Mouse (Mus musculus) left cerebral cortex, adult 2 months (tissue): ENCODE results near the gene Rgs7. TPM values are rescaled to one million over a fixed set of nuclear protein-coding genes. Genes with fewer than 3 reads are reported as not detected.
A peak's percentile ranks its signal among the peaks of the same experiment; 100 is the strongest.

Source experiments
- DNase-seq, 2 experiments: peaks; one replicate each; pipeline ENCODE4 v3.0.0; 2021 to 2022; ENCODE audit warnings: low spot score in 2 of 2, mixed read lengths in 1 of 2; ENCODE audit errors: extremely low spot score in 1 of 2
- H3K27ac ChIP-seq: fragments of 200-600 bp; 2 replicates; pipeline ENCODE4 v1.8.1; 2022
- H3K4me3 ChIP-seq: fragments of 200-600 bp; 2 replicates; pipeline ENCODE4 v1.8.1; 2022
- CTCF ChIP-seq: fragments of 200-600 bp; IDR thresholded peaks from 2 replicates; pipeline ENCODE4 v1.8.1; 2022; ENCODE audit warnings: antibody characterized with exemption, mild to moderate bottlenecking, moderate library complexity
- intact Hi-C: fragments of 180-260 bp; cut with DNase I; formaldehyde crosslinking; loops from one replicate; pipeline ENCODE4 v1.15.1; 2025
- total RNA-seq, 2 experiments: library from RNA; stranded (reverse); gene quantifications; 2 replicates each; pipeline ENCODE4 v1.2.3; 2021

Rgs7 gene
- total RNA-seq, 2 experiments from 2014 or later, result 114 to 120 TPM

- no peak overlapping the region for H3K4me3 ChIP-seq
- no peak for TF ChIP-seq CTCF
- no peak for DNase-seq
- intact Hi-C loops, result no loop called here
- no peak overlapping the region for H3K27ac ChIP-seq
Measured at GRCm38 (mm10) chr1:175426393-175426792, 65.9 kb downstream of the Rgs7 start.

DNA sequence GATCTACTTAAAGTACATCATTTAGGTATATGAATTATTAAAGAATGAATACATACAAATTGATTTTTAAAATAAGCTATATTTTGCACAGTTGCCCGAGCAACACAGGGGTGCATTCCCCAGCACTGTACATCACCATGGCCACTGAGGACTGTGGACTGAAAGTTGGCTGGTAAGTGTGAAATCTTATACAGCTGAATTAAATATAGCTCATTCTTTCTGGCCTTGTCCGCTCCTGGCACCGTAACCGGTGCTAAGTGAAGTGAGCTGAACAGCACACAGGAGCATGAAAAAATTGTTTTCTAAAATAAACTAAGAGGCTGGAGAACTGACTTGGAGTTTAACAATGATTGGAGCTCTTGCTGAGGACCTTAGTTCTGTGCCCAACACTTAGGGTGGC, 71.4 kb downstream of the Rgs7 start:
- TF ChIP-seq CTCF, result no peak
- intact Hi-C loops, result loop anchor here (2.0 kb wide), 2 partner anchors 68 to 124 kb away; no protein-coding TSS in a partner anchor
- DNase-seq, result no peak
- H3K4me3 ChIP-seq, result no peak overlapping the region
- peak overlapping the region; percentile 80 for H3K27ac ChIP-seq

DNA sequence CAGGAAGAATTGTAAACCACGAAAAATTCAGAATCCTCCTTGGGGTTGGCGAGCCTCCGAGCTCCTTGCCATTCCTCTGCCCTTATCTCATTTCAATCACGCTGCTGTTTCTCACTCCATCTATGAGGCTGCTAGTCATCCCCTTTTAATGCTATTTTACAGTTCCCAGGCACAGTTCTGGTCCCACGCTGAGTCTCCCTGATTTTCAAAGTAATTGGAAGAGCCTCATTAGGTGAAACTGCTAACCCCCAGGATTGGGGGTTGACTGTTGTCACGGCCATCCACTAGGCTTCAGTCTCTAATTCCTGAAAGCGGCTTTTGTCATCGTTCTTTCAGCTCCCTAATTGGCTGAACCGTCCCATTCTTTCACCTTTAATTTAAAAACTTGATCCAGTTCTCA, 76.6 kb downstream of the Rgs7 start:
- DNase-seq, result no peak
- H3K4me3 ChIP-seq, result no peak overlapping the region
- TF ChIP-seq CTCF, result no peak
- intact Hi-C loops, result no loop called here
- no peak overlapping the region for H3K27ac ChIP-seq

- Histone ChIP-seq H3K4me3 (no peak overlapping the region), H3K27ac (no peak overlapping the region)
- no peak for TF ChIP-seq CTCF
- intact Hi-C loops, result no loop called here
- DNase-seq, result no peak
Measured at GRCm38 (mm10) chr1:175410399-175410798, 81.9 kb downstream of the Rgs7 start.

- intact Hi-C loops, result no loop called here
- no peak for DNase-seq
- no peak for TF ChIP-seq CTCF
- H3K27ac ChIP-seq, result peak overlapping the region; percentile 3; the same call in 1 of the 2 replicates
- H3K4me3 ChIP-seq, result no peak overlapping the region
Measured at GRCm38 (mm10) chr1:175391894-175392293, 100.4 kb downstream of the Rgs7 start.

- intact Hi-C loops, result no loop called here
- DNase-seq, result no peak
- no peak for TF ChIP-seq CTCF
- Histone ChIP-seq H3K4me3 (no peak overlapping the region), H3K27ac (peak overlapping the region; percentile 15; the same call in 1 of the 2 replicates)
Measured at GRCm38 (mm10) chr1:175389250-175389649, 103.0 kb downstream of the Rgs7 start.

DNA sequence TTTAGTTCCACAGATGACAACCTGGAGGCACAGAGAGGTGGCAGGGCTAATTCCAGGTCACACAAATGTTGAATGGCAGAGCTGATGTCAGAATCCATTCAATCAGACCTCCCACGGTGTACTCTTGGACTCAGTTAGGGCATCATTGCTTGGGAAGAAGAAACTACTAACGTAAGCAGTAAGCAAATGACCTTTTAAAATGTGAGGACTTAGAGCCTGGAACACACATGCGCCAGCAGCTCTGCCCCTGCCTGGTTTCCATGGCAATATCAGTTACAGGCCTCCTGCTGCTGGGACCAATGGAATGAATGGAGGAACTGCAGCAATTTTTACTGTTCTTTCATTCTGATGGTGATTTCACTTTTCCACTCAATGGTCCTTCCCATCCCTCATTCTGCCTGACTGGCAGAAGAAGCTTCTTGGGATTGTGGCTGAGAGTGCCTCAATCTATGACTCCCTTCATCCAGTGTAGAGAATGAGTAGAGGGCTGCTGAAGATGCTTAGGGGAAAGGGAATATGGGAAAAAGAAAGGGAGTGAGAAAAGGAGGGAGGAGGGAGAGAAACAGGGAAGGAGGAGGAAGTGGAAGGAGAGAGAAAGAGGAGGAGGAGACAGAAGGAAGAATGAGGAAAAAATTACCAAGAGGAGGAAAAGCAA, 106.6 kb downstream of the Rgs7 start:
- no peak for TF ChIP-seq CTCF

DNA sequence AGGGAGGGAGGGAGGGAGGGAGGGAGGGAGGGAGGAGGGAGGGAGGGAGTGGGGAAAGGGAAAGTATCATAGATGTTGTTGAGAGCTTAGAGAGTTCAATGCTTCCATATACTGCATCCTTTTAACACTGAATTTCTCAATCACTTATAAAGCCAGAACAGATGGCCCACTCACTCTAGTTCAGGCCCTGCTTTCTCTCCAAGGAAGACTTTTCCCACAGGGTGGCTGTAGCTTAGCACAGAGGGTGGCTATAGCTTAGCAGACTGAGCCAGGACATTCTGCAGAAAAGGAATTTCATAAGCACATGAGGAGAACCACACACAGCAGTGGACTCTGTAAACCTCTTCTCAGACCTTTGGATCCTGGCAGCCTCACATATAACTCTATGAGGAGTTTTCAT, 119.7 kb downstream of the Rgs7 start:
- TF ChIP-seq CTCF, result no peak
- no peak for DNase-seq
- Histone ChIP-seq H3K27ac (no peak overlapping the region; the same call in 1 of the 2 replicates), H3K4me3 (no peak overlapping the region)
- intact Hi-C loops, result no loop called here

More for the DNA sequence above, 106.6 kb downstream of the Rgs7 start:
- DNase-seq, result no peak
- Histone ChIP-seq H3K27ac (no peak overlapping the region), H3K4me3 (no peak overlapping the region)
- intact Hi-C loops, result no loop called here

DNA sequence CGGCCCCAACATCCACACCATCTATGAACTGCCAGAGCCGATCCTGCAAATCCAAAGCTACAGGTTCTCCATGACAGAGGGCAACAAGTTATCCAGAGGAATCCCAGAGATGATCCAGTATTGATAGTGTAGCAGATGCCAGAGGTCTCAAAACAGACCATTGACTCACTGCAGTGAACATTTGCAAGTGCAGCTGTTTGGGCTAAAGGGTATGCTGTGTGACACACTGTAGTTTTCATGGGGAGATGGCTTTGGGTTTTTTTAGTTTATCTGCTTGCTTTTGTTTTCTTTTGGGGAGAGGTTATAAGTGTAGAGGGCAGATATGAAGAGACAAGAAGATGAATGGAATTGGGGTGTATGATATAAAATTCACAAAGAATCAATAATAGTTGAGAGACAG, 124.2 kb downstream of the Rgs7 start:
- Histone ChIP-seq H3K4me3 (no peak overlapping the region), H3K27ac (no peak overlapping the region)
- DNase-seq, result no peak
- intact Hi-C loops, result no loop called here
- TF ChIP-seq CTCF, result no peak

- no peak for DNase-seq
- Histone ChIP-seq H3K4me3 (no peak overlapping the region), H3K27ac (no peak overlapping the region)
- intact Hi-C loops, result no loop called here
- TF ChIP-seq CTCF, result no peak
Measured at GRCm38 (mm10) chr1:175363606-175364005, 128.7 kb downstream of the Rgs7 start.

- no peak overlapping the region for H3K27ac ChIP-seq
- TF ChIP-seq CTCF, result no peak; the same call in 1 of the 2 replicates
- no peak for DNase-seq
- intact Hi-C loops, result no loop called here
- H3K4me3 ChIP-seq, result no peak overlapping the region
Measured at GRCm38 (mm10) chr1:175359411-175360366, 132.6 kb downstream of the Rgs7 start.

DNA sequence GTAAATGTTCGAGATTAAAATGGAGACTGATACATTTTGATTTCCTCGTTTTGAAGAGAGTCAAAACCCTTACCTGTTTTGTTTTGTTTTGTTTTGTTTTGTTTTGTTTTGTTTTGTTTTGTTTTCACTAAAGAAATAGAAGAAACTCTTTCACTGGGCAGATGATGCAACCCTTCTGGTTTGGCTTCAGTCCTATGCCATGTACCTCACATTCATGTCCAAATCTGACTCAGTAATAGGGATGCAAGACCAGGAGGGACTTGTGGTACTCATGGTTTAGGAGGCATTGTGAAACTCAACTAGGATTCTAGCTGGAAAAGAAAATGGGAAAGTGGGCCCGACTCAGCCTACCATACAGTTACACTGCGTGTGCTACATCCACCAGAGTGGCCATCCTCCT, 139.4 kb downstream of the Rgs7 start:
- DNase-seq, result no peak
- no peak overlapping the region for H3K4me3 ChIP-seq
- intact Hi-C loops, result no loop called here
- TF ChIP-seq CTCF, result no peak
- no peak overlapping the region for H3K27ac ChIP-seq
